Mouse (Mus musculus) kidney, postnatal 0 days (tissue): ENCODE results near the gene Hba-a2. TPM values are rescaled to one million over a fixed set of nuclear protein-coding genes. Genes with fewer than 3 reads are reported as not detected.
"Not testable (repeated sequence)": the region's sequence is repeated elsewhere in the genome, so short reads cannot be mapped to it uniquely, and the experiment has no call there.

Experiments used
- ATAC-seq: fragments of 200-750 bp; cut with Nextera tagmentation; replicated peaks from 2 replicates; pipeline ENCODE4 v1.8.0; 2017; ENCODE audit warnings: low read depth, moderate number of reproducible peaks, moderate TSS enrichment, moderate library complexity; ENCODE audit not compliant: low FRiP score
- DNase-seq: peaks from one replicate; pipeline ENCODE4 v3.0.0-alpha.2; 2016; ENCODE audit warnings: low spot score
- H3K27ac ChIP-seq: fragments of 300-500 bp; sonication (generic); 2 replicates; pipeline ENCODE4 v1.5.1; 2014; ENCODE audit warnings: mild to moderate bottlenecking
- H3K27me3 ChIP-seq: fragments of 300-500 bp; sonication (generic); 2 replicates; pipeline ENCODE4 v1.6.1; 2014; ENCODE audit warnings: low read length, mixed read lengths; ENCODE audit not compliant: insufficient read depth
- H3K36me3 ChIP-seq: fragments of 300-500 bp; sonication (generic); 2 replicates; pipeline ENCODE4 v1.6.1; 2014; ENCODE audit warnings: low read length, mixed read lengths; ENCODE audit not compliant: insufficient read depth
- H3K4me1 ChIP-seq: fragments of 300-500 bp; sonication (generic); replicated peaks from 2 replicates; pipeline ENCODE4 v1.6.1; 2014; ENCODE audit warnings: antibody characterized with exemption, low read length, mixed read lengths; ENCODE audit not compliant: insufficient read depth
- H3K4me2 ChIP-seq: fragments of 300-500 bp; sonication (generic); 2 replicates; pipeline ENCODE4 v1.6.1; 2014; ENCODE audit warnings: mild to moderate bottlenecking, low read length, moderate library complexity, mixed read lengths
- H3K4me3 ChIP-seq: fragments of 300-500 bp; sonication (generic); replicated peaks from 2 replicates; pipeline ENCODE4 v1.5.1; 2014; ENCODE audit warnings: low read depth, low read length
- H3K9ac ChIP-seq: fragments of 300-500 bp; sonication (generic); 2 replicates; pipeline ENCODE4 v1.6.1; 2014; ENCODE audit warnings: low read depth, low read length
- H3K9me3 ChIP-seq: fragments of 300-500 bp; sonication (generic); replicated peaks from 2 replicates; pipeline ENCODE4 v1.6.1; 2016; ENCODE audit warnings: low read length, inconsistent platforms, mixed read lengths
- CTCF ChIP-seq: IDR thresholded peaks from 2 replicates; pipeline ENCODE4 v1.5.1; 2016; ENCODE audit warnings: antibody characterized with exemption, low read depth, mild to moderate bottlenecking, moderate library complexity
- WGBS: fragments of 180-500 bp; shearing (Covaris S2); extraction: QIAGEN DNeasy Blood & Tissue Kit; methylation state at CpG from one replicate; pipeline ENCODE4 v1.1.7; 2014; 5-methylcytosine and 5-hydroxymethylcytosine counted together
- polyA plus RNA-seq: library from polyadenylated mRNA; unstranded; fragments of >200 nt; fragmentation: Nextera tagmentation; extraction: Ambion mirVana; gene quantifications from 2 replicates; pipeline ENCODE4 v1.2.1, GENCODE M21; 2015

Hba-a2 gene
- polyA plus RNA-seq, 1 experiment from 2014 or later = 2,400 TPM

DNA sequence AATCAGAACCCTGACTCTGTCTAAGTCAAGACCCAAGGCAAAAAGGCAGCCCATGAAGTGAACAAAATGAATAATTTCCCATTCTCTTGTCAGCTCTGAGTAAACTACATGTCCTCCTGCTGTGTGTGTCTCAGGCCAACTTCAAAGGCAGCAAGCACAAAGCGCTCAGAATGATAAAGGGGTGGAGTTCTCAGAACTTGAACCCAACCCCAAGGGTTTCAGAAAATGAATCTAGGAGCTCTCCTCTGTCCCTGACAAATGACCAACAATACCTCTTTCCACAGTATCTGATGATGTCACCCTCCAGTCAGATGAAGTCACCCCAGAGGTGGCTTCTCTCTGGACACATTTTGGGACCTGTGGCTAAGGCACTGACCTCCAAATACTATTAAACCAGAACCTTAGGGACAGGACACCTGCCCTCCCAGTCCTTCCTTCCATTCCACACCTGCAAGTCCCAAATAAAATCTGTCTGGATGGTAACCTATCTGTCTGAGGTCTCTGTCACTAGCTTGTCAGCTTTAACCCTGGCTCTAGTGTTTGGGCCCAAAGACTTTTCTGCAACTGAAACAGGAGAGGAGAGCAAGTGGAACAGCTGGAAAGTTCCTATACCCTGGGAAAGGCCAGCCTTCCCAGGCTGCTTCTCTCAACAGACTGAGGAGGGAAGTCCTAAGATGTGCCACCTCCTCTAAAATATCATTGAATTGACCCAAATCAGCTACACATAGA lies 14.7 kb upstream of the Hba-a2 start:
- WGBS = 89% methylated on average over 1 of the region's 1 CpGs
- no peaks in the 10 kb centered on the region for H3K9me3 ChIP-seq
- H3K27me3 ChIP-seq = no peaks in the 10 kb centered on the region
- no peak overlapping the region for H3K9ac ChIP-seq
- no peak for DNase-seq
- no peaks in the 10 kb centered on the region for H3K36me3 ChIP-seq
- ATAC-seq = no peak
- H3K27ac ChIP-seq = no peak overlapping the region
- no peaks in the 10 kb centered on the region for H3K4me1 ChIP-seq
- no peak overlapping the region for H3K4me2 ChIP-seq
- no peak overlapping the region for H3K4me3 ChIP-seq
- TF ChIP-seq CTCF = no peak

GRCm38 (mm10) chr11:32283091-32283777 lies 13.1 kb upstream of the Hba-a2 start, which contains the start of gene Hba-a1:
TSS of gene Hba-a1 (plus strand) at chr11:32283511.
- H3K27me3 ChIP-seq = not testable (repeated sequence)

DNA sequence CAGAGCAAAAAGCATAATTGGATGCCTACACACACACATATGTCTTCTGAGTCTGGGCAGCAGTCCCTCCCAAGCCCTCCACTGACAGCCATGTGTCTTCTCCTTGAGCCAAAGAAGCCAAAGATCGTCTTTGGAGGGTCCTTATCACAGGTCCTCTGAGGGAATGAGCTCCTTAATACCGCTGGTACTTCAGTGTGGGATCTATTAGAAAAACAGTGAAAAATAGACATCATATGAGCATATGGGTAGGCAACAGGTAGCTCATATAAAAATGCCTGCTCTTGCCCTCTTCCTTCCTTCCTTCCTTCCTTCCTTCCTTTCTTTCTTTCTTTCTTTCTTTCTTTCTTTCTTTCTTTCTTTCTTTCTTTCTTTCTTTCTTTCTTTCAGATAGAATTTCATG lies 11.7 kb upstream of the Hba-a2 start:
- not testable (repeated sequence) for H3K4me3 ChIP-seq, H3K9ac ChIP-seq, H3K4me2 ChIP-seq, H3K27me3 ChIP-seq, DNase-seq, H3K27ac ChIP-seq, H3K9me3 ChIP-seq, H3K4me1 ChIP-seq, H3K36me3 ChIP-seq, ATAC-seq
- WGBS = 55% methylated on average over 2 of the region's 2 CpGs

More at GRCm38 (mm10) chr11:32283091-32283777, 13.1 kb upstream of the Hba-a2 start, which contains the start of gene Hba-a1:
- H3K9ac ChIP-seq, H3K4me2 ChIP-seq, H3K4me3 ChIP-seq, H3K36me3 ChIP-seq, ATAC-seq, H3K9me3 ChIP-seq, H3K27ac ChIP-seq, DNase-seq, H3K4me1 ChIP-seq: not testable (repeated sequence)
- WGBS = 63% methylated on average over 1 of the region's 5 CpGs

DNA sequence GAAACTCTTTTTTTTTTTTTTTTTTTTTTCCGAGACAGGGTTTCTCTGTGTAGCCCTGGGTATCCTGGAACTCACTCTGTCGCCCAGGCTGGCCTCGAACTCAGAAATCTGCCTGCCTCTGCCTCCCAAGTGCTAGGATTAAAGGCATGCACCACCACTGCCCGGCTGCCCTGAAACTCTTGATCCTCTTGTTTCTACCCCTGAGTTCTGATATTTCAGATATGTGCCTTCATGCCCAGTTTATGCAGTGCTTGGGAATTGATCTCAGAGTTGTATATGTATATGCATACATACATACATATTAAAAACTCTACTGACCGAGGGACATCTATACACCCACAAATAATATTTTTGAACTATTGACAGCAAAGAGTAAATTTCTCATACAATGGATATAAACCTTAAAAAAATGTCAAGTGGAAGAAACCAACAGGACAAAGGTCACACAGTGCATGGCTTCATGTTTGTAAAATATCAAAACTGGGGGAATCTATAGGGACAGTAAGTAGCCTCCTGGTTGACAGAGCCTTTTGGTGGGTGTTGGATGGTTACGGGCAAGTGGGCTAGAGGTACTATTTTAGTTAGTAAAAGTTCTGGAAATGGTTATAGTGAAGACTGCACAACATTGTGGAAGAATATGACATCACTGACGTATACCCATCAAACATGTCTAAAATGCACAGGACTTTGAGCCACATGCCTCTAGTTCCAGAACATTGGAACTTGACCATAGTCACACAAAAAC lies 11.1 kb upstream of the Hba-a2 start:
- H3K4me3 ChIP-seq = no peak overlapping the region
- ATAC-seq (no peak), DNase-seq (no peak)
- no peak overlapping the region for H3K9ac ChIP-seq
- no peak overlapping the region for H3K4me2 ChIP-seq
- H3K4me1 ChIP-seq = no peaks in the 10 kb centered on the region
- no peak for TF ChIP-seq CTCF
- H3K9me3 ChIP-seq = no peaks in the 10 kb centered on the region
- no peaks in the 10 kb centered on the region for H3K36me3 ChIP-seq
- H3K27me3 ChIP-seq = no peaks in the 10 kb centered on the region
- no peak overlapping the region for H3K27ac ChIP-seq
- WGBS = 85% methylated on average over 7 of the region's 7 CpGs

- H3K27me3 ChIP-seq, H3K4me2 ChIP-seq, H3K4me1 ChIP-seq, H3K9me3 ChIP-seq, H3K4me3 ChIP-seq, H3K27ac ChIP-seq, DNase-seq, H3K36me3 ChIP-seq, ATAC-seq, H3K9ac ChIP-seq: not testable (repeated sequence)
Observed at GRCm38 (mm10) chr11:32285887-32286286, 10.4 kb upstream of the Hba-a2 start.

GRCm38 (mm10) chr11:32286695-32287492 lies 9.4 kb upstream of the Hba-a2 start, which contains the start of gene Hbq1b:
TSS of gene Hbq1b (plus strand) at chr11:32286965.
- H3K36me3 ChIP-seq, H3K9me3 ChIP-seq, H3K4me1 ChIP-seq, H3K27ac ChIP-seq, H3K27me3 ChIP-seq, H3K9ac ChIP-seq, ATAC-seq: not testable (repeated sequence)
- peak; percentile 82 for TF ChIP-seq CTCF
- WGBS = 18% methylated on average over 30 of the region's 33 CpGs
- Histone ChIP-seq H3K4me3 (peak within 1 kb of the TSS; percentile 22), H3K4me2 (peak within 1 kb of the TSS; percentile 50)
- peak; percentile 58 for DNase-seq
